ENCODE assay signal across 17 mouse cellular contexts in genomic region chr8:75215931-75216330, GRCm38 (mm10). TPM values are rescaled to one million over a fixed set of nuclear protein-coding genes. Genes with fewer than 3 reads are reported as not detected.
DNase-seq lines count a peak whose midpoint lies in the region; ATAC-seq and TF ChIP-seq lines count a peak whose summit lies in the region.
"Had no signal": no experiment of that assay in that cellular context is flagged by ENCODE, and none has a peak within 500 bp of the region (broad histone marks: within the 10 kb centered on the region; RNA-seq: fewer than 3 reads in every experiment).

No protein-coding gene starts in this region.

- H3K4me2 ChIP-seq in forebrain, embryonic 11.5 days (ENCODE audit: low read depth, low read length, severe bottlenecking): no peak overlapping the region
- H3K4me2 ChIP-seq: forebrain, embryonic 15.5 days; kidney, embryonic 15.5 days; limb, embryonic 12.5 days; liver, embryonic 15.5 days had no signal

- H3K4me1 ChIP-seq in forebrain, embryonic 11.5 days (replicated peaks; ENCODE audit: control insufficient read depth, insufficient read depth, low read length): peaks cover 5% of the 10 kb centered on the region; the same call in 1 of the 2 replicates
- H3K4me1 ChIP-seq in forebrain, embryonic 10.5 days: peaks cover 19% of the 10 kb centered on the region
- H3K4me1 ChIP-seq in cortical plate, adult 2 months (ENCODE audit: control insufficient read depth, insufficient read depth, low read length): 0 out of 2 replicates have a peak, but pooled peaks cover 2% of the 10 kb centered on the region

- DNase-seq in forebrain, embryonic 11.5 days (ENCODE audit: low spot score): peak; percentile 26
- no peak for DNase-seq in forebrain, embryonic 10.5 days (ENCODE audit: extremely low spot score, low spot score)
- DNase-seq in testis, postnatal 10 days (ENCODE audit: low spot score): peak; percentile 24
- DNase-seq in testis, postnatal 14 days (ENCODE audit: low spot score): no peak
- no peak for DNase-seq in kidney, adult 9 months
- DNase-seq: adrenal gland, postnatal 14 days; B cell, adult 2 months; lung, postnatal 10 days; right cerebral cortex, postnatal 25 days; thymus, adult 18-20 months had no signal

- H3K9me3 ChIP-seq in forebrain, embryonic 11.5 days (ENCODE audit: control insufficient read depth, low read length): no peaks in the 10 kb centered on the region
- H3K9me3 ChIP-seq in forebrain, embryonic 10.5 days: no peaks in the 10 kb centered on the region
- H3K9me3 ChIP-seq: forebrain, embryonic 15.5 days; kidney, embryonic 15.5 days; limb, embryonic 12.5 days; liver, embryonic 15.5 days; megakaryocyte, embryonic 14.5 days had no signal

- TF ChIP-seq CTCF in cortical plate, adult 2 months (IDR thresholded peaks at IDR 0.05; ENCODE audit: extremely low read depth, insufficient read depth, low read length): no peak

- no peak overlapping the region for H3K4me3 ChIP-seq in forebrain, embryonic 11.5 days (ENCODE audit: low read depth, low read length)
- no peak overlapping the region for H3K4me3 ChIP-seq in forebrain, embryonic 10.5 days
- peak overlapping the region; percentile 12 for H3K4me3 ChIP-seq in cortical plate, adult 2 months (ENCODE audit: insufficient read depth, low read length)
- H3K4me3 ChIP-seq: forebrain, embryonic 15.5 days; kidney, embryonic 15.5 days; limb, embryonic 12.5 days; liver, embryonic 15.5 days; megakaryocyte, embryonic 14.5 days had no signal

- no peak for TF ChIP-seq POLR2A in cortical plate, adult 2 months (IDR thresholded peaks at IDR 0.05; ENCODE audit: extremely low read depth, insufficient read depth, low read length)

- no peak overlapping the region for H3K27ac ChIP-seq in forebrain, embryonic 11.5 days (ENCODE audit: low read depth, low read length)
- no peak overlapping the region for H3K27ac ChIP-seq in forebrain, embryonic 10.5 days
- H3K27ac ChIP-seq in cortical plate, adult 2 months (ENCODE audit: insufficient read depth, low read length): no peak overlapping the region
- H3K27ac ChIP-seq: forebrain, embryonic 15.5 days; kidney, embryonic 15.5 days; limb, embryonic 12.5 days; liver, embryonic 15.5 days had no signal

- peaks cover 40% of the 10 kb centered on the region for H3K27me3 ChIP-seq in forebrain, embryonic 11.5 days (ENCODE audit: control insufficient read depth, insufficient read depth, low read length)
- peaks cover 67% of the 10 kb centered on the region for H3K27me3 ChIP-seq in forebrain, embryonic 10.5 days (ENCODE audit: poor library complexity, severe bottlenecking)

- H3K9ac ChIP-seq in forebrain, embryonic 11.5 days (ENCODE audit: low read length): no peak overlapping the region
- H3K9ac ChIP-seq: forebrain, embryonic 15.5 days; kidney, embryonic 15.5 days; limb, embryonic 12.5 days; liver, embryonic 15.5 days had no signal

- ATAC-seq in forebrain, embryonic 11.5 days (replicated peaks; ENCODE audit: low FRiP score): no peak
- no peak for ATAC-seq in megakaryocyte-erythroid progenitor cell, adult 5-6 weeks (replicated peaks; ENCODE audit: low FRiP score, low TSS enrichment, poor library complexity, severe bottlenecking)
- ATAC-seq: forebrain, embryonic 15.5 days had no signal

- WGBS in forebrain, embryonic 11.5 days: 24% methylated on average over 5 of the region's 5 CpGs
- 25% methylated on average over 5 of the region's 5 CpGs for WGBS in forebrain, embryonic 10.5 days

- H3K36me3 ChIP-seq in forebrain, embryonic 11.5 days (ENCODE audit: control insufficient read depth, insufficient read depth, low read length): no peaks in the 10 kb centered on the region
- H3K36me3 ChIP-seq in forebrain, embryonic 10.5 days (replicated peaks): no peaks in the 10 kb centered on the region
- H3K36me3 ChIP-seq: forebrain, embryonic 15.5 days; kidney, embryonic 15.5 days; limb, embryonic 12.5 days; liver, embryonic 15.5 days had no signal

RNA-seq across cellular contexts. Expression of gene Rasd2, which starts 2.2 kb away (rescaled TPM):
- not detected in 2 replicates for polyA plus RNA-seq in forebrain, embryonic 11.5 days (2014; fragmentation: Nextera tagmentation; extraction: Ambion mirVana)
- polyA plus RNA-seq in forebrain, embryonic 10.5 days (2016; fragmentation: Nextera tagmentation; extraction: Ambion mirVana): 0.11 and 0.28 TPM in 2 replicates
- polyA plus RNA-seq in cortical plate, adult 2 months (2012; rRNA removed): 44.3 and 78.6 TPM in 2 replicates
- not detected in 2 replicates for total RNA-seq in megakaryocyte-erythroid progenitor cell, adult 5-6 weeks (2014; fragmentation: Nextera tagmentation)
- not detected in 2 replicates for total RNA-seq in megakaryocyte-erythroid progenitor cell, adult 5-6 weeks (2017)
- polyA plus RNA-seq: liver, embryonic 15.5 days had no signal

Comparison
In these comparisons a context has a peak if more than half of its experiments do, and no peak if none do; other contexts are left out.
1. DNase-seq: peak in forebrain, embryonic 11.5 days (single experiment) and testis, postnatal 10 days (single experiment); none in forebrain, embryonic 10.5 days (single experiment), testis, postnatal 14 days (single experiment) and kidney, adult 9 months (single experiment).
2. RNA of gene Rasd2, which starts 2.2 kb away (polyA plus RNA-seq): 44.3 to 78.6 TPM in cortical plate, adult 2 months; 0.11 to 0.28 TPM in forebrain, embryonic 10.5 days and not detected in forebrain, embryonic 11.5 days; every median in the first group is over 10 times any median in the second.